Mouse (Mus musculus): ENCODE results near the gene H2-Q6. TPM values are rescaled to one million over a fixed set of nuclear protein-coding genes. Genes with fewer than 3 reads are reported as not detected.
"Not testable (repeated sequence)": the region's sequence is repeated elsewhere in the genome, so short reads cannot be mapped to it uniquely, and the experiment has no call there.

H2-Q6 gene
- total RNA-seq (2021) (1 to 10 TPM; 3.3 to 7.9 TPM), polyA plus RNA-seq (2012; rRNA removed) (23.0 and 24.7 TPM in 2 replicates)
- long read RNA-seq, partial matches to known transcripts = 1 of 7 reads
- long read RNA-seq, other reads (novel, unspliced or antisense) = 6 of 7 reads

GRCm38 (mm10) chr17:35424624-35425416 is at the start of gene H2-Q6:
H2-Q6 (plus strand) TSS chr17:35424850.
- peak; percentile 81 for DNase-seq

DNA sequence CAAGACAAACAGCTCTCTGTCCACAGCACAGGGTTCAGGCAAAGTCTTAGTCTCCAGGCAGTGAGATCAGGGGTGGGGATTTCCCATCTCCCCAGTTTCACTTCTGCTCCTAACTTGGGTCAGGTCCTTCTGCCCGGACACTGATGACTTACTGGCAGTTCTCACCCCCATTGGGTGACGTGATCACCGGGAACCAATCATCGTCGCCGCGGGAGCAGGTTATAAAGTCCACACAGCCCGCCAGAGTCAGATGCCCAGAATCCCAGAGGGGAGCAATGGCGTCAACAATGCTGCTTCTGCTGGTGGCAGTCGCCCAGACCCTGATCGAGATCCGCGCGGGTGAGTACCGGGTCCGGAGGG is 45.3 kb upstream of the H2-Q6 start, which contains the start of gene H2-Q4:
TSS of gene H2-Q4 (plus strand) at position 249 of the 360 bp plus-strand sequence.
- DNase-seq = peak; percentile 95

- DNase-seq = peak; percentile 70
These were observed 44.8 kb upstream of the H2-Q6 start for GRCm38 (mm10) chr17:35379729-35380451.

DNA sequence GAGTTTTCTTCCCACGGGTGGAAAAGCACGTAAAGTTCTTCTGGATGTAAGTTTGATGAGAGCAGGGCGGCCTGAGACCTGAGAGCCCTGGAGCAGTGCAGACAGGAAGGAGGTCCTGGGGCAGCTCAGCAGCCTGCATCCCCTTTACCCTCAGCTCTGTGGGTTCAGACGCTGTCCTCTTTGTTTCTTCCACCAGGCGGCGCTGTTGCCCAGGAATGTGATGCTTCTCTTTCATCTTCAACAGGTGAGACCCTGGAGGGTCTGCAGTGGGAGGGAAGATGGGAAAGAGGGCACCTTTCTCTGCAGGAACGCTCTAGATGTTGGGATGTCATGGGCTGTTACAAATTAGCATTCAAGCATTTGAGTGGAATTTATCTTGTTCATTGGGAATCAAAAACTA is 34.9 kb upstream of the H2-Q6 start:
- not testable (repeated sequence) for DNase-seq

DNA sequence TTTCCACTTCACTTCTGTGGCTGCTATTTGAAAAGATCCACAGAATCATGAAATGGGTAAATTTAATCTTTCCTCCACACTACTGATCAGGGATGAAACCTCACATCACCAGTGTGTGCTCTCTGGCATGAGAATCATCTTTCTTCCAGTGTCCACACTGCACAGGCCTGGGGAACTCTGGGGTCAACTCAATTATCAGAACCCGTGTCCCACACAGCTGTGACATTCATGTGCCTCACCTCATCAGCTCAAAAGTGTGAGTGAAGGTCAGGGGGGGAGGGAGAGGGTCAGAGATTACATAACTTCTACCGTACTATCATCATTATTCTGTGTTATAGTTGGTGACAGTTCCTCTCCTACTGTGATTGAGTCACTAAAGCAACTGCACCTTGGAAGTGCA is 32.0 kb upstream of the H2-Q6 start:
- DNase-seq = not testable (repeated sequence)

- peak; percentile 54 for DNase-seq
These were observed 30.5 kb upstream of the H2-Q6 start for GRCm38 (mm10) chr17:35393864-35394800.

DNA sequence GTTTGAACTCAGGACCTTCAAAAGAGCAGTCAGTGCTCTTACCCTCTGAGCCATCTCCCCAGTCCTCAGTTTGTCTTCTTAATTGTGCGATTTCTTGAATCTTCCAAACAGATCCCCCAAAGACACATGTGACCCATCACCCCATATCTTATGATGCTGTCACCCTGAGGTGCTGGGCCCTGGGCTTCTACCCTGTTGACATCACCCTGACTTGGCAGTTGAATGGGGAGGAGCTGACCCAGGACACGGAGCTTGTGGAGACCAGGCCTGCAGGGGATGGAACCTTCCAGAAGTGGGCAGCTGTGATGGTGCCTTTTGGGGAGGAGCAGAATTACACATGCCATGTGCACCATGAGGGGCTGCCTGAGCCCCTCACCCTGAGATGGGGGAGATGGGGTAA is 27.7 kb upstream of the H2-Q6 start:
- DNase-seq = not testable (repeated sequence)

GRCm38 (mm10) chr17:35413057-35413456 is 11.6 kb upstream of the H2-Q6 start:
- not testable (repeated sequence) for DNase-seq

- not testable (repeated sequence) for DNase-seq
These were observed 9.1 kb upstream of the H2-Q6 start for GRCm38 (mm10) chr17:35415273-35416129.

GRCm38 (mm10) chr17:35418772-35419171 is 5.9 kb upstream of the H2-Q6 start:
- DNase-seq = no peak

DNA sequence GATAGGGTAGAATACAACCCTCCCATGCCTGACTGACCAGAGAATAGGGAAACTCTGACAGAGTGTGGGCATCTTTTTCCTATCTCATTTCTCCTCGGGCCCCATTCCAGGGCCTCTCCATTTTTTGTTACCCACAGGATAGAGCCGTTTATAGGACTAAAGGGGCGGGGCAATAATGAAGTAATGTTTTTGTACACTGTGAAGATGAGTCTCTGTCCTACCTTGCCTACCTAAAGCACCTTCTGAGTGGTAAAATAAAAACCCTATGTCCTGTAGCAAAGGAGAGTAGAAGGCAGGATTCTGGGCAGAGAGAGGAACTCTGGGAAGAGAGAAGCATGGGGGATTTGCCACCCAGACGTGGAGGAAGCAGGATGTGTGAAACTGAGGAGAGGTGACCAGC is 5.1 kb upstream of the H2-Q6 start:
- not testable (repeated sequence) for DNase-seq

DNA sequence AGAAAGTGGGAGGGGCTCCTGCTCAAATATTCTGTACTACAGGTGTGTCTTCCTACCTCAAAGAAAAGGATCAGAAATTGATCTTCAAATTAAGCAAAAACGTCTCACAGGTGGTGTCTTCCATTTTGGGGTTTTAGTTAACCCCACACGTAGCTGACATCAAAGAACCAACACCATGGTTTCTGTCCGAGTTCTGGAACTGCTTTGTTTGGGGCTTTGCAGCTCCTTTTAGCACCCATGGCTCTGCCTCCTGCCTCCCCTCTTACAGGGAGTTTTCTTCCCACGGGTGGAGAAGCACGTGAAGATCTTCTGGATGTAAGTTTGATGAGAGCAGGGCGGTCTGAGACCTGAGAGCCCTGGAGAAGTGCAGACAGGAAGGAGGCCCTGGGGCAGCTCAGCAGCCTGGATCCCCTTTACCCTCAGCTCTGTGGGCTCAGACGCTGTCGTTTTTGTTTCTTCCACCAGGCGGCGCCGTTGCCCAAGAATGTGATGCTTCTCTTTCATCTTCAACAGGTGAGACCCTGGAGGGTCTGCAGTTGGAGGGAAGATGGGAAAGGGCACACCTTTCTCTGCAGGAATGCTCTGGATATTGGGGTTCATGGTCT is 4.3 kb upstream of the H2-Q6 start:
- peak; percentile 20 for DNase-seq

- DNase-seq = not testable (repeated sequence)
These were observed 3.3 kb upstream of the H2-Q6 start for GRCm38 (mm10) chr17:35421331-35421730.

- DNase-seq = not testable (repeated sequence)
These were observed 2.3 kb upstream of the H2-Q6 start for GRCm38 (mm10) chr17:35422360-35422759.

GRCm38 (mm10) chr17:35423131-35423810 is 1.4 kb upstream of the H2-Q6 start:
- DNase-seq = not testable (repeated sequence)

- not testable (repeated sequence) for DNase-seq
These were observed 544 bp upstream of the H2-Q6 start for GRCm38 (mm10) chr17:35424106-35424505.

- not testable (repeated sequence) for DNase-seq
These were observed 824 bp downstream of the H2-Q6 start for GRCm38 (mm10) chr17:35425474-35425873.

DNA sequence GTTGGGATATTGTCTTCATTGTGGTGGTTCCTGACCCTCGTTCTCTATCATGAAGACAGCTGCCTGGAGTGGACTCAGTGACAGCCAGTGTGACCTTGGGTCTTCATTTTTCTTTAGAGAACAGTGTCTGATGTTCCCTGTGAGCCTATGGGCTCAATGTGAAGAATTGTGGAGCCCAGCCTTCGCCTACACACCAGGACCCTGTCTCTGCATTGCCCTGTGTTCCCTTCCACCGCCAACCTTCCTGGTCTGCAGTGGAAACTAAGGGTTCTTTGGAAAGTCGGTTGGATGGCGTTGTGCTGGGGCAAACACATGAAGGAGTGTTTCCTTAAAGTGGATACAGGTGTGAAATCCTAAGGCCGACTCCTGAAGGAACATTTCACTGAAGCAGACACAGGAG is 4.2 kb downstream of the H2-Q6 start:
- DNase-seq = not testable (repeated sequence)

GRCm38 (mm10) chr17:35430671-35431070 is 6.0 kb downstream of the H2-Q6 start:
- not testable (repeated sequence) for DNase-seq

- not testable (repeated sequence) for DNase-seq
These were observed 7.5 kb downstream of the H2-Q6 start for GRCm38 (mm10) chr17:35432167-35432566.
